Mouse (Mus musculus) brain, embryonic 14.5 days (tissue): Measurements from ENCODE around the gene Ccdc189.

Experiments
- CTCF ChIP-seq: fragments of 200-500 bp; IDR thresholded peaks from 2 replicates; pipeline ENCODE4 v1.5.1; 2012; ENCODE audit warnings: inconsistent platforms, mild to moderate bottlenecking, moderate library complexity, borderline replicate concordance; ENCODE audit not compliant: insufficient read depth, insufficient read length; ENCODE audit errors: extremely low read depth
- POLR2A ChIP-seq: fragments of 200-500 bp; IDR thresholded peaks from 2 replicates; pipeline ENCODE4 v1.6.1; 2012; ENCODE audit warnings: mild to moderate bottlenecking, inconsistent platforms, borderline replicate concordance; ENCODE audit not compliant: poor library complexity, insufficient read depth, insufficient read length, severe bottlenecking; ENCODE audit errors: extremely low read depth

GRCm38 (mm10) chr7:127541671-127542070, 46.7 kb downstream of the Ccdc189 start:
- TF ChIP-seq CTCF: no peak
- TF ChIP-seq POLR2A: no peak
